ENCODE assay signal across 23 mouse cellular contexts in genomic region chr3:8750858-8751257, GRCm38 (mm10).
DNase-seq lines count a peak whose midpoint lies in the region; ATAC-seq and TF ChIP-seq lines count a peak whose summit lies in the region.
"Had no signal": no experiment of that assay in that cellular context is flagged by ENCODE, and none has a peak within 500 bp of the region (broad histone marks: within the 10 kb centered on the region; RNA-seq: fewer than 3 reads in every experiment).

No protein-coding gene starts in this region.

- no peak for TF ChIP-seq RAD21 in MEL (IDR thresholded peaks at IDR 0.05; ENCODE audit: low read depth, low read length)

- WGBS in embryonic facial prominence, embryonic 10.5 days, result 72% methylated on average over 4 of the region's 4 CpGs

- peak; percentile 84 to 92 for TF ChIP-seq EP300 in MEL (IDR thresholded peaks at IDR 0.05; ENCODE audit: low read depth in 1 of 2, low read length in 2 of 2)

- H3K4me1 ChIP-seq in MEL (ENCODE audit: control insufficient read depth in 1 of 2, insufficient read depth in 2 of 2, low read length in 2 of 2), result peaks cover 15 to 26% of the 10 kb centered on the region in 2 experiments
- H3K4me1 ChIP-seq in embryonic facial prominence, embryonic 10.5 days, result peaks cover 9% of the 10 kb centered on the region

- no peak for DNase-seq in layer of hippocampus, adult 2 months (ENCODE audit: low spot score in 2 of 2)
- no peak for DNase-seq in layer of hippocampus, adult 11-12 months (ENCODE audit: low spot score)
- DNase-seq in 416B (ENCODE audit: low read depth) (peak; percentile 51), MEL (ENCODE audit: low read depth, low spot score) (peak; percentile 95)
- no peak for DNase-seq in embryonic facial prominence, embryonic 10.5 days (ENCODE audit: low spot score)
- DNase-seq in ovary, postnatal 36 days (ENCODE audit: low spot score), result no peak
- DNase-seq: adrenal gland, adult 2 months; adrenal gland, postnatal 25 days; B cell, adult 2 months; cerebellum, adult 18-20 months; cerebellum, adult 9-11 months; cerebellum, postnatal 36 days; forebrain, postnatal 0 days; gastrocnemius, postnatal 10 days had no signal

- no peak for TF ChIP-seq POLR2A in MEL (IDR thresholded peaks at IDR 0.05; ENCODE audit: control insufficient read depth in 1 of 2, insufficient read depth in 1 of 2, low read depth in 1 of 2, low read length in 2 of 2, poor library complexity in 1 of 2)

- peak overlapping the region; percentile 24 for H3K4me3 ChIP-seq in layer of hippocampus, adult 2 months
- peak overlapping the region; percentile 55 to 83 for H3K4me3 ChIP-seq in MEL (ENCODE audit: control insufficient read depth in 1 of 2, insufficient read depth in 1 of 2, low read depth in 2 of 2, low read length in 2 of 2)
- H3K4me3 ChIP-seq in embryonic facial prominence, embryonic 10.5 days, result no peak overlapping the region
- H3K4me3 ChIP-seq: embryonic facial prominence, embryonic 15.5 days; forebrain, embryonic 13.5 days; heart, embryonic 10.5 days; hindbrain, embryonic 15.5 days had no signal

- TF ChIP-seq CTCF in layer of hippocampus, adult 2 months (conservative IDR thresholded peaks at IDR 0.05), result no peak
- no peak for TF ChIP-seq CTCF in MEL (IDR thresholded peaks at IDR 0.05 in 2 of 3, conservative IDR thresholded peaks at IDR 0.05 in 1 of 3; ENCODE audit: control insufficient read depth in 1 of 3, insufficient read depth in 1 of 3, low read depth in 2 of 3, low read length in 3 of 3, poor library complexity in 1 of 3, severe bottlenecking in 1 of 3)

- peaks cover 0 to 20% of the 10 kb centered on the region in 2 experiments; a peak in 2 of 4 replicates for H3K36me3 ChIP-seq in MEL (ENCODE audit: control insufficient read depth in 1 of 2, insufficient read depth in 2 of 2, low read length in 2 of 2)
- no peaks in the 10 kb centered on the region for H3K36me3 ChIP-seq in embryonic facial prominence, embryonic 10.5 days (replicated peaks)
- H3K36me3 ChIP-seq: embryonic facial prominence, embryonic 15.5 days; G1E; heart, embryonic 10.5 days; hindbrain, embryonic 15.5 days had no signal

- no peak overlapping the region for H3K27ac ChIP-seq in layer of hippocampus, adult 2 months
- peak overlapping the region; percentile 74 for H3K27ac ChIP-seq in MEL (ENCODE audit: control insufficient read depth, low read depth, low read length)
- H3K27ac ChIP-seq in embryonic facial prominence, embryonic 10.5 days (replicated peaks), result no peak overlapping the region
- H3K27ac ChIP-seq: embryonic facial prominence, embryonic 15.5 days; forebrain, embryonic 13.5 days; heart, embryonic 10.5 days; hindbrain, embryonic 15.5 days had no signal

- ATAC-seq in erythroid progenitor cell, adult 5-6 weeks (replicated peaks; ENCODE audit: low FRiP score, poor library complexity, severe bottlenecking), result 0 out of 2 replicates have a peak, but pooled peaks have one; percentile 40
- ATAC-seq: CD4-positive, CD25-positive, alpha-beta regulatory T cell, adult 4 months; forebrain, embryonic 13.5 days; forebrain, postnatal 0 days; intestine, embryonic 16.5 days; Patski had no signal

- no peaks in the 10 kb centered on the region for H3K9me3 ChIP-seq in MEL (replicated peaks; ENCODE audit: insufficient read depth, low read length)
- H3K9me3 ChIP-seq in embryonic facial prominence, embryonic 10.5 days, result no peaks in the 10 kb centered on the region
- H3K9me3 ChIP-seq: embryonic facial prominence, embryonic 15.5 days; forebrain, embryonic 13.5 days; G1E; heart, embryonic 10.5 days; hindbrain, embryonic 15.5 days had no signal

- peak overlapping the region; percentile 46 for H3K9ac ChIP-seq in MEL (ENCODE audit: control insufficient read depth, low read depth, low read length, poor library complexity, severe bottlenecking)
- H3K9ac ChIP-seq: embryonic facial prominence, embryonic 15.5 days; forebrain, embryonic 13.5 days; forebrain, postnatal 0 days; hindbrain, embryonic 15.5 days had no signal

- no peaks in the 10 kb centered on the region for H3K27me3 ChIP-seq in MEL (ENCODE audit: control insufficient read depth in 1 of 2, insufficient read depth in 2 of 2, low read length in 2 of 2)
- H3K27me3 ChIP-seq in embryonic facial prominence, embryonic 10.5 days (replicated peaks; ENCODE audit: low read depth, poor library complexity, severe bottlenecking), result 0 out of 2 replicates have a peak, but pooled peaks cover 6% of the 10 kb centered on the region
- H3K27me3 ChIP-seq: embryonic facial prominence, embryonic 15.5 days; forebrain, embryonic 13.5 days; hindbrain, embryonic 15.5 days had no signal

- H3K79me2 ChIP-seq in MEL (ENCODE audit: control insufficient read depth, insufficient read depth, low read length, poor library complexity), result no peaks in the 10 kb centered on the region

TF ChIP-seq in MEL, 35 proteins besides CTCF, POLR2A, EP300 and RAD21:
- TF ChIP-seq ZMIZ1 (IDR thresholded peaks at IDR 0.05; ENCODE audit: low read depth, low read length) (no peak), NRF1 (IDR thresholded peaks at IDR 0.05; ENCODE audit: insufficient read depth, low read depth, low read length, poor library complexity, severe bottlenecking) (no peak), MEF2A (IDR thresholded peaks at IDR 0.05; ENCODE audit: extremely low read depth, insufficient replicate concordance, low read depth, low read length, poor library complexity, severe bottlenecking) (peak; percentile 61; the same call in 1 of the 2 replicates), GATA1 (IDR thresholded peaks at IDR 0.05; ENCODE audit: low read depth, low read length) (peak; percentile 91), POLR2AphosphoS2 (IDR thresholded peaks at IDR 0.05; ENCODE audit: low read length) (no peak), MYC (IDR thresholded peaks at IDR 0.05; ENCODE audit: low read depth, low read length) (no peak), MAFK (IDR thresholded peaks at IDR 0.05; ENCODE audit: borderline replicate concordance, low read depth, low read length) (no peak), POLR2AphosphoS5 (IDR thresholded peaks at IDR 0.05; ENCODE audit: borderline replicate concordance, low read depth, low read length) (no peak), ZNF384 (IDR thresholded peaks at IDR 0.05; ENCODE audit: low read depth, low read length) (peak; percentile 74), JUND (IDR thresholded peaks at IDR 0.05; ENCODE audit: low read depth, low read length) (0 out of 2 replicates have a peak, but pooled peaks have one; percentile 42), HCFC1 (IDR thresholded peaks at IDR 0.05; ENCODE audit: low read depth, low read length) (no peak), USF1 (IDR thresholded peaks at IDR 0.05; ENCODE audit: low read depth, low read length) (no peak), NELFE (IDR thresholded peaks at IDR 0.05; ENCODE audit: low read depth, low read length) (no peak), ETS1 (IDR thresholded peaks at IDR 0.05; ENCODE audit: low read depth, low read length) (peak; percentile 98), RCOR1 (IDR thresholded peaks at IDR 0.05; ENCODE audit: low read depth, low read length) (peak; percentile 83), MAX (IDR thresholded peaks at IDR 0.05; ENCODE audit: low read length) (no peak; the same call in 1 of the 2 replicates), E2F4 (IDR thresholded peaks at IDR 0.05; ENCODE audit: borderline replicate concordance, low read depth, low read length) (no peak), USF2 (IDR thresholded peaks at IDR 0.05; ENCODE audit: borderline replicate concordance in 1 of 2, insufficient read depth in 1 of 2, low read depth in 1 of 2, low read length in 2 of 2) (no peak), BHLHE40 (IDR thresholded peaks at IDR 0.05; ENCODE audit: borderline replicate concordance, low read depth, low read length) (peak; percentile 58; the same call in 1 of the 2 replicates), MYB (IDR thresholded peaks at IDR 0.05; ENCODE audit: low read depth, low read length) (no peak; the same call in 1 of the 2 replicates), UBTF (IDR thresholded peaks at IDR 0.05; ENCODE audit: borderline replicate concordance, insufficient read depth, low read depth, low read length) (no peak), CHD1 (IDR thresholded peaks at IDR 0.05; ENCODE audit: low read depth, low read length) (no peak), CHD2 (IDR thresholded peaks at IDR 0.05; ENCODE audit: low read length) (no peak), TBP (IDR thresholded peaks at IDR 0.05; ENCODE audit: low read depth, low read length) (no peak), MAZ (IDR thresholded peaks at IDR 0.05; ENCODE audit: low read depth, low read length) (no peak), MXI1 (IDR thresholded peaks at IDR 0.05; ENCODE audit: low read depth, low read length) (peak; percentile 35; the same call in 1 of the 2 replicates), TAL1 (IDR thresholded peaks at IDR 0.05; ENCODE audit: low read length) (peak; percentile 50), GABPA (IDR thresholded peaks at IDR 0.05; ENCODE audit: low read depth, low read length) (no peak), ZKSCAN1 (IDR thresholded peaks at IDR 0.05; ENCODE audit: low read depth, low read length) (peak; percentile 54; the same call in 1 of the 2 replicates), TCF12 (IDR thresholded peaks at IDR 0.05; ENCODE audit: low read depth, low read length) (peak; percentile 67), SIN3A (IDR thresholded peaks at IDR 0.05; ENCODE audit: low read length) (peak; percentile 69), ELF1 (IDR thresholded peaks at IDR 0.05; ENCODE audit: low read depth, low read length) (0 out of 2 replicates have a peak, but pooled peaks have one; percentile 3), KAT2A (conservative IDR thresholded peaks at IDR 0.05; ENCODE audit: low read depth, low read length) (0 out of 2 replicates have a peak, but pooled peaks have one; percentile 20), SMC3 (IDR thresholded peaks at IDR 0.05; ENCODE audit: low read depth, low read length) (no peak), ZC3H11A (IDR thresholded peaks at IDR 0.05; ENCODE audit: low read depth, low read length) (no peak)

Comparison
In these comparisons a context has a peak if more than half of its experiments do, and no peak if none do; other contexts are left out.
1. DNase-seq: peak in 416B (single experiment) and MEL (single experiment); none in layer of hippocampus, adult 2 months (0 of 2), layer of hippocampus, adult 11-12 months (single experiment), embryonic facial prominence, embryonic 10.5 days (single experiment) and ovary, postnatal 36 days (single experiment).